Mouse (Mus musculus): ENCODE measurements around the gene Usp15. TPM values are rescaled to one million over a fixed set of nuclear protein-coding genes. Genes with fewer than 3 reads are reported as not detected.
A peak's percentile ranks its signal among the peaks of the same experiment; 100 is the strongest.

The Usp15 gene
- total RNA-seq, 2 experiments from 2014 or later, result 81.3 to 81.8 TPM

DNA sequence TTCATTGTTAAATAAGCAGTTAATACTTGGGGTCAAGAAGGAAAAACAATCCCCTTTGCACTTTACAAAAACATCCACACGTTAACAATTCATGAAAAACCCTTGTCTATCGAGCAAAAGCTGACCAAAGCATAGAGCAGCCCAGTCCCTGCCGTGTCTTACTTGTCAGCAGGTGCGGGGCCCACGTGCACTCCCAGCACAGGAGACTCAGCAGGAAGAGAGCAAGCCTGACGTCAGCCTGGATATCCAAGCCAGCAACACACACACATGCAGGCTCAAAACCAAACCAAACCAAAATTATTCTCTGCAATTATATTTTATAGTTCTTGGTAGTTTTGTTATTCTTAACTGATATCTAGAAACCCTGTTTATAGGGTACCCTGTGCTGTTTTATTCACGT lies 13.6 kb downstream of the Usp15 start:
- intact Hi-C loops (cut with DNase I), result no loop called here
- DNase-seq, result peak; percentile 43 to 51

DNA sequence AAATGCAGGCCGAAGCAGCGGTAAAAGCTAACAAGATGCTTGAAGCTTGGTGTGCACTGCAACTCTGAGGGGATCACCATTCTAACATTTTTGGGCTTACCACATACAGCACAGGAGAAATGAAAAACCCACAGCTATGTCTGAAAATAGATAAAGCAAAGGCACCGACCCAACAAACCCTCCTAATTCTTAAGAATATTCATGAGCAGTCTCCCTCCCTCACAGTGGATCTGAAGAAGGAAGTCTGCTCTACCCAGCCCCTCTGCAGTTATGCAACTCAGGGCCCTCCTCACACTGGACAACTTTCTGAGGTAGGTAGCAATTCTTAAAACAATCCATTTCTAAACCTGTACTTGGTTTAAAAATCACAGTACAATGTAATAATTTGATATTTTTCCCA lies 14.4 kb downstream of the Usp15 start:
- DNase-seq, result no peak
- intact Hi-C loops (cut with DNase I), result no loop called here

DNA sequence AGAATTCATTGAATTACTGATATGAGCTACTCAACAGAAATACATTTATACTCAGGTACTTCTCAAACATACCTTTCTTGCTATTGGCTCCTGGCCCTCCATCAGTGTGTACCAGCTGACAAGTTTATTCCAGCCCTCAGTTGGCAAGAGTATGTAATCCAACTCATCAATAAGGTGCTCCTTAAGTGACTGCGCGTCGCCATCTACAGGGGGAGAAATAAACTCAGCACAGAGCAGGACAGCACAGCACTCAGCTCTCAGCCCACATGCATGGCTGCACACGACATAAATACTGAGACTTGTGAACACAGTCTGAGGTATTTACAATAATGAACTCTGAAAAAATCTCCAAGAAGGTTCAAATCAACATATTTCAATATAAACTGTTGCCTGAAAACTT lies 21.0 kb downstream of the Usp15 start:
- DNase-seq, result no peak
- intact Hi-C loops (cut with DNase I), result no loop called here

DNA sequence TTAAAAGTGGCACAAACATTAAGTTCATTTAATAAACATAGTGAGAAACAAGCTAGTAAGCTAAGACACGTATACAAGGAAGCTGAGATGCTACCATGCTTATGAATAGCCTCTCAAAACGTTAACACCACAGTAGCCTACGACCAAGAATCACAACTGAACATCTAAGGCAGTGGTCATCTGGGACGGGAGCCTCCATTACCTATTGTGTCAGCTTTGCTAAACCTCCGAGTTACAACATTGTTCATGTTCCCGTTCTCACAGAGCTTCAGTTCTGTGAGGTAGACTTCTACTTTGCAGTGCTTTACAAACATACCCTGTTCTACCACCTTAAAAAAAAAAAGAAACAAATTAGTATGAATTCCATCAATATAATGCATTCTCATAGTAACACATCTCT lies 25.9 kb downstream of the Usp15 start:
- no peak for DNase-seq
- intact Hi-C loops (cut with DNase I), result no loop called here

DNA sequence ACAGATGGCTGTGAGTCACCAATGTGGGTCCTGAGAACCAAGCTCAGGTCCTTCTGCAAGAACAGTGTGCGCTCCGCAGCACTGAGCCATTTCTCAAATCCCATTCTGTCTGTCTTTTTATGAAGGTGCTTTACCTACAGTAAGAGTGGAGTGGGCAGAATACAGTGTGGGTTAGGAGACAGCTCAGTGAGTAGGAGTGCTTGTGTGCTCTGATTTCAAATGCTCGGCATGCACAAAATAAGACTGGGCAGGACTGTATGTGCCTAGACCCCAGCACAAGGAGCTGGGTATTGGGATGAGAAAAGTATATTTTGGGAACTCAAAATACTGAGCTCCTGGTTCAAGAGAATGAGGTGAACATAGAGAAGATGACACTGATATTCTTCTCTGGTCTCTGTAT lies 31.3 kb downstream of the Usp15 start:
- intact Hi-C loops (cut with DNase I), result no loop called here
- DNase-seq, result no peak

DNA sequence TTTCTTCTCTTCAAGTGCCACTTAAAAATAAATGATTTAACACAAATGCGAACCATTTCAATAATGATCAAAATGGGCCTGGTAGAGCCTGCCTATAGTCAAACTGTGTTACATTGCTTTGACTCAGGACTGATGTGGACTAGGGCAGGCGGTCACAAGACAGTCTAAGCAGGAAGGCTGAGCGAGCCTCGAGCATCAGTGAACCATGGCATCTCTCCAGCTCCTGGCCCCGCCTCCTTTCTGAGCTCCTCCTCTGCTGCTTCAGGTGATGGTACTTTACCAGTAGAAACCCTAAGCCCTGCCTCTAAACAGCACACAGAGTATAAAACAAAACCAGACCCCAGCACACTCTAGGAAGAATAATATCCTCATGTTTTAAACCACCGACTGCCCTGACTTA lies 36.3 kb downstream of the Usp15 start:
- intact Hi-C loops (cut with DNase I), result no loop called here
- no peak for DNase-seq

DNA sequence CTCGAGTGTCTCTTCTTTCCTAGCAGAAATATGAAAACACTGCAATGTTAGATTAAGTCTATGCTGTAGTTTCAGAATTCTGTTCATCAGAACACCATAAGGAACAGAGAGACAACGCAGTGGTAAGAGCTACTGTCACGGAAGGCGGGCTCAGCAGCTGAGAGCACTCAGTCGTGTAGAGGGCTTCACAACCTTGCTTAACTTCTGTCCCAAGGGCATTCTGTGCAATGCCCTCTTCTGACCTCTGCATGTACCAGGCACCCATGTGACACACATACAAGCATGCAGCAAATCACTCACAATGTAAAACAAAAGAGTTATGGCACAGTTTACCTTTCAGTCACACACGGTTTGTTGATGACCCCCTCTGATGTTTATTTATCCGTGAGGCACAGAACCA lies 37.5 kb downstream of the Usp15 start:
- DNase-seq, result no peak
- intact Hi-C loops (cut with DNase I), result no loop called here

DNA sequence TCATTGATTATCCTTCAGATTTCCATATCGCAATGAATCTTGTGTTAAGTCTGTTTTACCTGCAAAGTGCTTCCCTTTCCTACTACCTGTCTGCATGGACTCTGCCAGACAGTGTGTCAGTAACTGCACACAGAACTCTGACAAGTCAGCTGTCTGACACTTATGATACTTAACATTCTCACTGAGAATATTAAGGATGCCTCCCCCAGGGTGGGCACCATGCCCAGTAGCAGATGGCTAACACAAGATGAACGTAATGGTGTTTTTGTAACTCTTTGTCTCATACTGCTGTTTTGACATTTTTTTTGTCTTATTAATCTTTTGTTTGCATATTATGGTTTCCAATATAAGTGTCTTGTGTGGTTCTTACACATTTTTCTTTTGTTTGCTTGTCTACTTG lies 40.4 kb downstream of the Usp15 start:
- intact Hi-C loops (cut with DNase I), result no loop called here
- DNase-seq, result no peak

DNA sequence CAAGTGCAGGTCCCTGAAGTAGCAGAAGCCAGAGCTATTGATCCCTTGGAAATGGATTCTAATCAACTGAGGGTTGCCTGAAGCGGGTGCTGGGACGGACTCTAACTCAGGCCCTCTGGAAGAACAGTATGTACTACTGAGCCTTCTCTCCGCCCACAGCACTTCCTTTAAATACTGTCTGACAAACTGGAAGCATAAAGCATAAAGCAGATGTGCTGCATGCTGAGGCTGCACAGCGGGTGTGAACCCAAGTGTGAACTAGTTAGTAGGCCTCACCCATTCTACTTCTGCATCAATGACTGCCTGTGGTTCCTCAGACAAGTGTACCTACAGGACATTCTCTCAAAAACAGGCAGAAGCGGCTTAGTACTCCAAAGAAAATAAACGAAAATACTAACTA lies 41.0 kb downstream of the Usp15 start:
- no peak for DNase-seq
- intact Hi-C loops (cut with DNase I), result no loop called here

DNA sequence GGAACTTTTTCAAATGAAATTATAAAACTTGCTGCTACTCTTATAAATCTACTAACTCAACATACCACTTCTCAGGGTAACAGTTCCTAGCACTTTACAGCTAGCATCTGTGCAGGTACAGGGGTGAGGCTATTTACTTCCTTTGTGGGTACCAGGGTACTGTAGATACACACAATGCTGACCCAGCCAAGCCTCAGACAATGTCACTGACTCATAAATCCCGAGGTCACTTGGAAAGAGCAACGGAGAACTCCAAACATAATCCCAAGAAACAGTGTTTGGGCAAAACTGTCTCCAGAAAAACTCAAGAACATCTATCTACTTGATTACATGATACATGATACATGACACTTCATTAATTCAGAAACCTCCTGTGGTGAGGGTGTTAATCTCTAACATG lies 43.5 kb downstream of the Usp15 start:
- no peak for DNase-seq
- intact Hi-C loops (cut with DNase I), result no loop called here

DNA sequence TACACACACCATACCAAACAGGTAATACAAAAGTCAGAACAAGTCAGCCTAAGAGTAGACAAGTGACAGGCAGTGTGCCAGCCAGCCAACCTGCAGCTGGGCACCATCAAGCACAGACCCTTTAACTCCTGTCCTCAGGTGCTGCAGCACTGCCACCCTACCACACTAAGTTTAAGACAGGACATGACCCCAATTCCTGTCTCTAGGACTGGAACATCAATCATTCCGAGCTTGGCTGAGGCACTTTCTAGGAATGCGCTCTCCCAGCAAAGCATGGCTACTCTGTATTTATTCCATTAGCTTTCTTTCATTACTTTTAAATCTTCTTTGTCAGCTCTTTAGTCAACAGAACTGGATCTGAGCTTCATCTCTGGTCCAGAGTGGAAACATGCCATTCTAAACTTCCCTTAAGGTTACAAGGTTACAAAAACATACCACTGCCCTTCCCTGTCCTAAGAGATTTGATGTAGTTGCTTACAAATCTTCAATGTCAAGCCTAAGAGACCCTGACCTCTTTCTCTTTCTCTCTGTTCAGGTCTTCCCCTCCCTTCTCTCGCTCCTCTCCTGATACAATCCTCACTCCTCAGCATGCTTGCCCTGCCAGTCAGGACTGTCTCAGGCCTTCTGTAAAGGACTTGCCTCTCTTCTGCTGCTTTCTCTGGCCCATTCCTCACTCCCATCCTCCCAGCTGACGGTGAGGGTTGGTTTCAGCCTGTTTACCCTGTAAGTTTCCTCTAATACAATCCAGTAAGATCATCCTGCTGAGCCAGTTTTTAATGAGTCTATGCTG lies 48.6 kb downstream of the Usp15 start:
- intact Hi-C loops (cut with DNase I), result no loop called here
- peak in 1 of 2 experiments; percentile 11 for DNase-seq

DNA sequence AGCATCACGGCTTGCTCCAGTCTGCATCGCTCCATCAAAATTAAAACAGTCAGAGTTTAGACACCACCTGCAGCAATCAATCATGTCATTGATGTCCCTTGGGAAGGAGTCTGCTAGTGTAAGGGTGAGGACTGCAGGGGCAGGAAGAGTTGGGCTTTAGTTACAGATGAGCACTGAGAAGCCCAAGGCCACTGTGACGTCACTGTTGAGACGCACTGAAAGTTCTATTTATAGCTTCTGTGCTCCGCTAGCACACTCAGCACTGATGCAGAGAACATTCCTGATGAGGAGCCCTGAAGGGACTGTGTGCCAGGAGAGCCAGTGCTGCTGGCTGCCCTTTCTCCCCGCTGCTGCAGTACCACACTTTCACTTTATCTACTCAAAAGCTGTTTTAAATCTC lies 49.6 kb downstream of the Usp15 start:
- peak; percentile 59 to 73 for DNase-seq
- intact Hi-C loops (cut with DNase I), result no loop called here

DNA sequence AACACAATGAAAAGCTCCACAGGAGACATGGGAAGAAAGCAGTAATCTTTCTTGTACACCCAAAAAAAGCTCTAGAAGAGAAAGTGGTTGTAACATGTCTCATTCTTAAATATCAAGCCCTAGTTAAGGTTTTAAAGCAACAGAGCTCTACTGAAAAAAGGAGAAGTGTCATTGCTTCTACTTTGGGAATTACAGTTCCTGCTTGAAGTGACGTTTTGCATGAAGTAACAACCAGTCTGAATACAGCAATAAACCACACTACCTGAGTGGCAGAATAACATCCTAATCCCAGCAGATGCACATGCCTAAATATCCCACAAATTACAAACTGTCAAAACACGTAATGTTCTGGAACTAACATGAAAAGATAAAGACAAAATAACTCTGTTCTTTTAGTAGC lies 50.4 kb downstream of the Usp15 start:
- DNase-seq, result no peak
- intact Hi-C loops (cut with DNase I), result no loop called here

DNA sequence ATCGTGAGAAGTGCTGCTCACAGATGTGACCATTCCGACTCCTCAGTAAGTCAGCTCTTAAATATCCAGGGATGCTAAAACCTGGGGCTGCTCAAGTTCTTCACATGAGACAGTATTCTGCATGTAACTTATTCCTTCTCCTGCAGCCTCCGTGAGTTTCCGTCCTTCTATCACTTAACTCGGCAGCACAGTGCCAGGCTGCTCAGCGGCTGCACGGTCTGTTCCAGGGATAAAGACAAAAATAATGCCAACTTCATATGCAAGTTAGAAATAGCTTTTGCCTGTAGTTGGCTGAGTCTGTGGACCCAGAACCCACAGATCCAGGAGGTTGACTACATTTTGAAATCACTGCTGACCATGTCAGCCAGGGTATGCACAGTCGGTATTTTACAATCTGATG lies 52.5 kb downstream of the Usp15 start:
- peak in 1 of 2 experiments; percentile 19 for DNase-seq
- intact Hi-C loops (cut with DNase I), result no loop called here

DNA sequence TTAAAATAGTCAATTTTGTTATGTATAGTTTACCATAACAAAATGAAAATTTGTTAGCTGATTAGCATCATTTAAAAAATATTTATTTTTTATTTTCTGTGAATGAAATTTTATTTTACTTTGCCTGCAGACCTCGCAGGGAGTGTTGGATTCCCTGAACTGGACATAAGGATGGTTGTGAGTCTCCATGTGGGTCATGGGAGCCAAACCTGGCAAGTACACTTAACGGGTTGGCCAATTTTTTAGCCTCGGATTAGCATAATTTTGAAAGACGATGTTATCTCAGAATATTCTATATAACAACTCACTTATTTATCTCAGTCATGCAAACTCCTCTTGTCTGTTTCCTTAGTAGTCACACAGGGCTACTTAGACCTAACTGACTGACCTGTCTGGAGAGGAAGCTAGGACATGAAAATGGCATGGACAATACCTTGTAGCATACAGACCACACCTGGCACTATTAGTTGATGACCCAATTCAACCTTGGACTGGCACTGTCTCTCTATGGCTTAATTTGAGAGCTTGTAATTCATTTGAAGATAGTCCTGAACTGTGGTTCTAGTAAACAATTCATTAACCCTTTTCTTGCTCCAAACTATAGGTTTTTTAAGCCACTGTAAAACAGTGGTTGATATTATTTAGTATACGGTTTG lies 54.3 kb downstream of the Usp15 start:
- intact Hi-C loops (cut with DNase I), result no loop called here

DNA sequence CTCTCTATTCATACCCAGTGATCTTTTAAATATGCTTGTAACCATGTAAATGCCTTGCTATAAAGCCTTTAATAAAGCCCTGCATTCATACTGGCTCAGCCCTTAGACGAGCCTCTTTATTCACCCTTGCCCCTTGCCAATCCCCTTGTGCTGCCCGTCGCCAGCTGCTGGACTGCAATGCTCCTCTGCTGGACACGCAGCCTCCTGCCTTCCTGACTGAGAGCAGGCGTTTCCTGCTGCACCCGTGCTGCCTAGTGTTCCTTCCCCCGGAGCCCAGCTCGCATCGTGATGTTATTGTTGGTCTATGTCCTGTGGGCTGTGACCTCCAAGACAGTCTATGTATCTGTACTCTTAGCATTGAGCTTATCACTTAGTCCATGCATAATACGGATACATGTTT lies 61.0 kb downstream of the Usp15 start:
- peak in 1 of 2 experiments; percentile 13 for DNase-seq
- intact Hi-C loops (cut with DNase I), result no loop called here

More for the DNA sequence above, 54.3 kb downstream of the Usp15 start:
- DNase-seq, result no peak

DNA sequence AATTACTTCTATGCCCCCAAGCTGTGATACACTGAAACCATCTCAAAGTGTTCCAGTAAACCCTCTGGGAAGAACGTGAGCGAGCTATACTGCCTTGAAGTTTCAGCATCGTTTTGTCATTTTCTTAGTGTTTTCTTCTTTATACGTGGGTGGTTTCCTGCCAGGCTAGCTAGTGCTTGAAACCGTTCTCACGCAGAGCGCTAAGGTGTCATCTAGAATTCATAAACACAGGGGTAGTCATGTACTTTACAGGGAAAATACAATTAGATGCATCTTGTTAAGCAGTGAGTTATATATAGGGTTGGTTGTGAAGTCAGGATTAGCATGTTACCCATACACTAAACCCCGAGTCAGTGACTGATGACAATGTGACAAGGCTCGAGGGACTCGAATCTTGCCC lies 65.3 kb downstream of the Usp15 start:
- DNase-seq, result no peak
- intact Hi-C loops (cut with DNase I), result no loop called here

DNA sequence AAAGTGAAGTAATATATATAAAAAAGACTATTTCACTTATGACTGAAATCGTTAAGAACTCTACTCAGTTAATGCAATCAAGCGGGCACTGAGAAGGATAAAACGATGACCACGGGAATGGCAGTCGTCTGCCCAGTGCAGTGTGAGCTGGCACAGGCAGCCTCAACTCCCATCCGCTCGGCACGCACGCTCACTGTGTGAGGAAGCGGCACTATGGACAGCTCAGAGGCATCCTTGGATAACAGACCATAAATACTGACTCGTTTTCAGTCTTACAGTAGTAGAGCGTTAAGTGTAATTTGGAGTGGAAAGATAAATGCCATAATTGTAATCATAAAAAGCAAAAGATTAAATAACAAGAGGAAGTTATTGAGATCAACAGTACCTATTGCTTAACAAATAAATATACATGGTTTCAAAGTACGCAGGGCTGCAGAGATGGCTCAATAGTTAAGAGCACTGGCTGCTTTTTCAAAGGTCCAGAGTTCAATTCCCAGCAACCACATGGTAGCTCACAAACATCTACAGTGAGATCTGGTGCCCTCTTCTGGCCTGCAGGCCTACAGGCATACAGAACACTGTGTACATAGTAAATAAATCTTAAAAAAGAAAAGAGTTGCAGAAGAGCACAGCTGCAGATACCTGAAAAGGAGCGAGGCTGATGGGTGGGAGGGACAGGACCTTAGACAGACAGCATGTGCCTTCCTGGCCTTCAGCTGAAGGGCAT lies 76.0 kb downstream of the Usp15 start:
- no peak for DNase-seq
- intact Hi-C loops (cut with DNase I), result no loop called here

DNA sequence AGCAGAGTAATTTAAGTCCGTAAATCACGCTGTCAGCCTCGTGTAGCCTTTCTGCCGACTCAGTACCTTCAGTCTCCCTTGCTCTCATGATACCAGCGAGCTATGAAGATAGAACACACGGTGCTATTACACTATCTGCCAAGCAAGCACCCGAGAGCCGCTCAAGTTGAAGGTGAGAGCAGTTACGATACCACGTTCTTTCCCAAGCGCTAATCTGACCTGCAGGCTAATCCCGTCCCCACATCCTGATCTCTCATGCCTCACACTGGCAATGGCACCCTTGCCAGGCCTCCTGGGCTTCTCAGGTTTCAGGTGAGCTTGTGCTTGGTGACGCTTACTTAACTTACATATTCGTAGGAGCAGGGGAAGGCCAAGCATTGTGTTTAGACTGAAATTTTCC lies 79.9 kb downstream of the Usp15 start:
- intact Hi-C loops (cut with DNase I), result no loop called here
- DNase-seq, result no peak

DNA sequence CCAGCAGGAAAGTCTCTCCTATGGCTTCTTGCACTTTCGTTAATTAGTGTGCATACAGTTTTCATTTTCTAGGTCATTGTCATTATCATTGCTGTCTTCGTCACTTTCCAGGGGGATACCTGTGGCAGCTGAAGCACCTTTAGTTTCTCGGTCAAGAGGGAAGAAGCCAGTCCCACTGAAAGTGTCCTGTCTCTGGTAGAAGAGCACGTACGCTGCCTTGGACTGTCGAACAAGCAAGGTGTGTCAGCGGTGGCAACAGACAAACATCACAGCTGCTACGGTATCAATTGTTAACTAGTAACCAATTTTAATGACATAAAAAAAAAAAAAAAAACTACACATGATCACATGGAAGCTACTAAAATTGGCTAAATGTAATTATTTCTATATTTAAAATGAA lies 83.3 kb downstream of the Usp15 start:
- no peak for DNase-seq
- intact Hi-C loops (cut with DNase I), result no loop called here

DNA sequence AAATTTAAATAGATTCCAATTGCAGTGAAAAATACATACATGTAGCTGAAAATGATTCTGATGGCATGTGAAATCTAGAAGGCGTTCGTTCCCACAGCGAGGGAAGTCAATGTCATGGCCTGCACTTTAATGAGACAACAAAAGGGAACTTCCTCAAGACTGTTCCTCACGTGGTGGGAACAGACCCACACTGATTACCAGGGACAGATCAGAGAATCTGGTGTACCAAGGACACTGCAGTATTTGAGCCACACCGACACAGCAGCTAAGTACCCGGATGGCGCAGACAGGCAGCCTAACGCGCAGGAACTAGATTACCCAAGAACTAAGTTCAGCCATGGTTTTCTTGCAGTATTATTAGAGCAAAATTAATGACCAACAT lies 84.0 kb downstream of the Usp15 start:
- no peak for DNase-seq
- intact Hi-C loops (cut with DNase I), result no loop called here
